Mouse (Mus musculus) midbrain, embryonic 16.5 days (tissue): ENCODE measurements around the gene Lekr1. TPM values are rescaled to one million over a fixed set of nuclear protein-coding genes. Genes with fewer than 3 reads are reported as not detected.

ENCODE experiments used
- microRNA-seq: library from miRNA; unstranded; fragments of <30 nt; microRNA quantifications from one replicate; pipeline ENCODE4, GENCODE M21; 2017
- polyA plus RNA-seq: library from polyadenylated mRNA; unstranded; fragments of >200 nt; fragmentation: Nextera tagmentation; extraction: Ambion mirVana; gene quantifications from 2 replicates; pipeline ENCODE4 v1.2.1, GENCODE M21; 2015

Gene Lekr1
- polyA plus RNA-seq, 1 experiment from 2014 or later = 6.2 TPM

Small RNA genes within 50 kb of the gene (microRNA-seq; reads per million reads assigned to microRNA genes)
- gene Mir8120 = not detected

Other genes starting within 250 kb of the Lekr1 start
- 24.3 and 25.5 TPM in 2 replicates for gene Tiparp, start 137.8 kb upstream of the Lekr1 start, polyA plus RNA-seq